In the genomic region with DNA sequence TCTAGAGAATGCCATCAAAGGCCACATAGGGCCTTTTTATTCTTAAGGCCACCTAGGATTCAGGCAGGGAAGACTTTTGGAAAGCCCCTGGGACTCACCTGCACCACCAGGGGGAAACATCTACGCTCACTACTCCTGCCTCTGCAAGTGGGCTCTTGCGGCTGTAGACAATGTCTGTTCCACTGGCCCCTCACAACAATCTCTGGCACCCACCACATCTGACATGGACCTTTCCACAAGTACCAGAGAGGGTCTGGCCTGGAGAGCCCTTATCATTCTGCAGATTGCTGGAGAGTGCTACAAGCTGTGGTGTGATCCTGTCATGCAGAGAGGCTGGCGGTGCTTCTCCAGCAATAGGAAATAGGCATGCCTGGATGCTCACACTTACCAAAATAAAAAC, we compare ENCODE assay signal across 21 mouse cellular contexts.
DNase-seq lines count a peak whose midpoint lies in the region; ATAC-seq lines count a peak whose summit lies in the region.
"Had no signal": no experiment of that assay in that cellular context is flagged by ENCODE, and none has a peak within 500 bp of the region (broad histone marks: within the 10 kb centered on the region; RNA-seq: fewer than 3 reads in every experiment).

No protein-coding gene starts in this region.

- intact Hi-C loops in heart, postnatal 36 days (cut with DNase I) = no loop called here
- intact Hi-C loops in heart, postnatal 10 days (cut with DNase I) = no loop called here

- H3K36me3 ChIP-seq in heart, embryonic 12.5 days = no peaks in the 10 kb centered on the region
- no peaks in the 10 kb centered on the region for H3K36me3 ChIP-seq in midbrain, embryonic 15.5 days (replicated peaks)
- no peaks in the 10 kb centered on the region for H3K36me3 ChIP-seq in hindbrain, embryonic 10.5 days
- H3K36me3 ChIP-seq: embryonic facial prominence, embryonic 12.5 days; forebrain, embryonic 12.5 days; hindbrain, embryonic 12.5 days had no signal

- H3K4me2 ChIP-seq in heart, embryonic 12.5 days = no peak overlapping the region
- H3K4me2 ChIP-seq in midbrain, embryonic 15.5 days = no peak overlapping the region
- H3K4me2 ChIP-seq: embryonic facial prominence, embryonic 12.5 days; forebrain, embryonic 12.5 days; hindbrain, embryonic 12.5 days had no signal

- H3K27ac ChIP-seq in heart, embryonic 12.5 days (ENCODE audit: poor library complexity, severe bottlenecking) = 0 out of 2 replicates have a peak overlapping the region, but pooled peaks have one; percentile 11
- H3K27ac ChIP-seq in midbrain, embryonic 15.5 days = no peak overlapping the region
- H3K27ac ChIP-seq in hindbrain, embryonic 10.5 days = no peak overlapping the region
- H3K27ac ChIP-seq: embryonic facial prominence, embryonic 12.5 days; forebrain, embryonic 12.5 days; hindbrain, embryonic 12.5 days had no signal

- no peaks in the 10 kb centered on the region for H3K27me3 ChIP-seq in heart, embryonic 12.5 days (replicated peaks)
- no peaks in the 10 kb centered on the region for H3K27me3 ChIP-seq in midbrain, embryonic 15.5 days (replicated peaks)
- no peaks in the 10 kb centered on the region for H3K27me3 ChIP-seq in hindbrain, embryonic 10.5 days (ENCODE audit: insufficient read depth, poor library complexity, severe bottlenecking)
- H3K27me3 ChIP-seq: embryonic facial prominence, embryonic 12.5 days; forebrain, embryonic 12.5 days; hindbrain, embryonic 12.5 days had no signal

- H3K9me3 ChIP-seq in heart, embryonic 12.5 days (replicated peaks) = peaks cover 3% of the 10 kb centered on the region; the same call in 1 of the 2 replicates
- H3K9me3 ChIP-seq in midbrain, embryonic 15.5 days = no peaks in the 10 kb centered on the region
- H3K9me3 ChIP-seq in hindbrain, embryonic 10.5 days = no peaks in the 10 kb centered on the region
- H3K9me3 ChIP-seq: embryonic facial prominence, embryonic 12.5 days; forebrain, embryonic 12.5 days; hindbrain, embryonic 12.5 days had no signal

- H3K4me3 ChIP-seq in heart, embryonic 12.5 days = no peak overlapping the region
- no peak overlapping the region for H3K4me3 ChIP-seq in midbrain, embryonic 15.5 days
- no peak overlapping the region for H3K4me3 ChIP-seq in hindbrain, embryonic 10.5 days
- H3K4me3 ChIP-seq: embryonic facial prominence, embryonic 12.5 days; forebrain, embryonic 12.5 days; hindbrain, embryonic 12.5 days had no signal

- 24% methylated on average over 3 of the region's 3 CpGs for WGBS in heart, embryonic 12.5 days
- 95% methylated on average over 3 of the region's 3 CpGs for WGBS in midbrain, embryonic 15.5 days
- WGBS in hindbrain, embryonic 10.5 days = 91% methylated on average over 3 of the region's 3 CpGs

- DNase-seq in heart, adult 11 months = peak; percentile 84
- DNase-seq in heart, adult 18-20 months = no peak
- DNase-seq in heart, postnatal 36 days = no peak
- DNase-seq in heart, postnatal 10 days = peak; percentile 36 to 45
- DNase-seq in hindbrain, embryonic 10.5 days (ENCODE audit: low spot score) = no peak
- DNase-seq: adrenal gland, postnatal 10 days; cerebellum, adult 11 months; cerebellum, adult 8-10 months; cerebellum, postnatal 14 days; embryo, embryonic 11 days; gastrocnemius, postnatal 14 days; kidney, adult 8-10 months had no signal

- ATAC-seq in heart, embryonic 12.5 days (ENCODE audit: insufficient number of reproducible peaks, low FRiP score) = peak; percentile 86
- no peak for ATAC-seq in midbrain, embryonic 15.5 days (replicated peaks)
- ATAC-seq: forebrain, embryonic 16.5 days; hindbrain, embryonic 16.5 days; inflammation-experienced regulatory T-cells, adult 6 months; intestine, postnatal 0 days had no signal

- no peak overlapping the region for H3K9ac ChIP-seq in heart, embryonic 12.5 days
- H3K9ac ChIP-seq in midbrain, embryonic 15.5 days = no peak overlapping the region
- H3K9ac ChIP-seq: embryonic facial prominence, embryonic 12.5 days; forebrain, embryonic 12.5 days; hindbrain, embryonic 12.5 days had no signal

- peaks cover 5% of the 10 kb centered on the region; the same call in 1 of the 2 replicates for H3K4me1 ChIP-seq in heart, embryonic 12.5 days (replicated peaks)
- no peaks in the 10 kb centered on the region for H3K4me1 ChIP-seq in midbrain, embryonic 15.5 days
- no peaks in the 10 kb centered on the region for H3K4me1 ChIP-seq in hindbrain, embryonic 10.5 days (replicated peaks)
- H3K4me1 ChIP-seq: embryonic facial prominence, embryonic 12.5 days; forebrain, embryonic 12.5 days; hindbrain, embryonic 12.5 days had no signal

Comparison
In these comparisons a context has a peak if more than half of its experiments do, and no peak if none do; other contexts are left out.
1. DNase-seq: peak in heart, adult 11 months (single experiment) and heart, postnatal 10 days (2 of 2); none in heart, adult 18-20 months (0 of 2), heart, postnatal 36 days (0 of 2) and hindbrain, embryonic 10.5 days (single experiment).